Mouse (Mus musculus): ENCODE measurements around the gene Adipoq. TPM values are rescaled to one million over a fixed set of nuclear protein-coding genes. Genes with fewer than 3 reads are reported as not detected.
A peak's percentile ranks its signal among the peaks of the same experiment; 100 is the strongest.
"Not testable (repeated sequence)": the region's sequence is repeated elsewhere in the genome, so short reads cannot be mapped to it uniquely, and the experiment has no call there.

The Adipoq gene
- 0.24 and 0.42 TPM in 2 replicates for polyA plus RNA-seq (2015; fragmentation: Nextera tagmentation; extraction: Ambion mirVana)

DNA sequence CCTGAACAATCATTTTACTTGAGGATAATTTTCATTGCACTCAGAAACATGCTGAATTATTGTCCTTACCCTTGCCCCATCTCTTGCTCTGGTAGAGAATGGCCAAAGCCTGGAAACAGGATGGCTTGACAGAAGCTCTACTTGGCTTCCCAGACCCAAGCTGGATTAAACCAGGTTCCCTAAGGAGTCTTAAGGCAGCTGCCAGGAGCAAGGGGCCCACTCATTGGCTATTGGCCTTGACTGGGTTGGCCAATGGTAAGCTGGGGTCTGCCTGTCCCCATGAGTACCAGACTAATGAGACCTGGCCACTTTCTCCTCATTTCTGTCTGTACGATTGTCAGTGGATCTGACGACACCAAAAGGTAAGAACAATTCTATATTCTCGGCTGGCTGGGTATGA lies at the start of gene Adipoq:
TSS of gene Adipoq (plus strand) at position 257 of the 400 bp plus-strand sequence.
- H3K4me2 ChIP-seq: no peak within 1 kb of the TSS
- no peak within 1 kb of the TSS for H3K9ac ChIP-seq (replicated peaks)
- ATAC-seq (ENCODE audit: low FRiP score): no peak
- H3K4me1 ChIP-seq: no peaks in the 10 kb centered on the region
- H3K27me3 ChIP-seq (replicated peaks): no peaks in the 10 kb centered on the region
- no peaks in the 10 kb centered on the region for H3K9me3 ChIP-seq (replicated peaks)
- H3K27ac ChIP-seq (replicated peaks): no peak within 1 kb of the TSS
- H3K36me3 ChIP-seq: no peaks in the 10 kb centered on the region
- no peak within 1 kb of the TSS for H3K4me3 ChIP-seq (replicated peaks)
- 93% methylated on average over 3 of the region's 3 CpGs for WGBS

GRCm38 (mm10) chr16:23096886-23097285 lies 49.5 kb upstream of the Adipoq start:
- not testable (repeated sequence) for H3K4me2 ChIP-seq; H3K4me3 ChIP-seq (replicated peaks); H3K9ac ChIP-seq (replicated peaks); H3K27ac ChIP-seq (replicated peaks); H3K36me3 ChIP-seq; ATAC-seq (ENCODE audit: low FRiP score); H3K9me3 ChIP-seq (replicated peaks)
- peaks cover 11% of the 10 kb centered on the region for H3K4me1 ChIP-seq
- 54% methylated on average over 1 of the region's 1 CpGs for WGBS
- H3K27me3 ChIP-seq (replicated peaks): peaks cover 10% of the 10 kb centered on the region; the same call in 1 of the 2 replicates

GRCm38 (mm10) chr16:23097290-23098104 lies 48.8 kb upstream of the Adipoq start:
- H3K9ac ChIP-seq (replicated peaks); H3K9me3 ChIP-seq (replicated peaks); H3K4me2 ChIP-seq; H3K4me3 ChIP-seq (replicated peaks); H3K27ac ChIP-seq (replicated peaks); ATAC-seq (ENCODE audit: low FRiP score); H3K36me3 ChIP-seq: not testable (repeated sequence)
- WGBS: 80% methylated on average over 8 of the region's 8 CpGs
- Histone ChIP-seq H3K27me3 (replicated peaks) (peaks cover 10% of the 10 kb centered on the region; the same call in 1 of the 2 replicates), H3K4me1 (peaks cover 12% of the 10 kb centered on the region)

DNA sequence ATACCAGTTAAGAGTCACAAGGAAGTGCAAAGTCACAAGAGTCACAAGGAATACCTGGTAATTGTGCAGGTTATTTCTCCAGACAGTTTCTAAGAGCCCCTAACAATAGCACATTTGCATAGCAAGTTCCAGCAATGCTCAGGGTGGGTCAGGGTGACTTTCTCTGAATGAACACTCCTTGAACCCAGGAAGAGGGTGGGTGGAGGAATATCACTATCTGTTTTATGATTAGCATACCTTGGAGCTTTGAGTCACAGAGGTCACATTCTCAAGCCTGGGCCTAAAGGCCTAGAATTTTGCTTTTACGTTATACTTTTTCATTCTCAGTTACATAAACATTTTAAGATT lies 48.3 kb upstream of the Adipoq start:
- not testable (repeated sequence) for ATAC-seq (ENCODE audit: low FRiP score); H3K4me2 ChIP-seq; H3K9me3 ChIP-seq (replicated peaks)

DNA sequence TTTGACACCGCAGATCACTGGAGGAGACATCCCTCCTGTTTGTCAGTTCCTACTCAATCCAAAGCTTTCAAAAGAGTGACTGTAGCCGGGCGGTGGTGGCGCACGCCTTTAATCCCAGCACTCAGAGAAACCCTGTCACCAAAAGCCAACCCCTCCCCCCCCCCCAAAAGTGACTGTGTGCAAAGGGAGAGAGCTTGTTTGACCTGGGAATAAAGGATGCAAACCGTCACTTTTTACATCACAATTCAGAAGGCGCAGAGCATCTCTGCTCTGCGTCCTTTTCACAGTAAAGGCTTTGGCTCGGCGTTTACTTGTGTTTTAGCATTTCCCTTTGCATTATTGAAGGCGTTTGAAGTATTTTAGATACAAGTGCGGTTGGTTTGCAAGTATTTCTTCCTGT lies 46.7 kb upstream of the Adipoq start:
- H3K4me2 ChIP-seq: peak overlapping the region; percentile 53
- no peaks in the 10 kb centered on the region for H3K36me3 ChIP-seq
- ATAC-seq (ENCODE audit: low FRiP score): no peak
- peaks cover 17% of the 10 kb centered on the region for H3K4me1 ChIP-seq
- H3K27me3 ChIP-seq (replicated peaks): peaks cover 10% of the 10 kb centered on the region; the same call in 1 of the 2 replicates
- peak overlapping the region; percentile 18 for H3K4me3 ChIP-seq (replicated peaks)
- no peaks in the 10 kb centered on the region for H3K9me3 ChIP-seq (replicated peaks)
- WGBS: 8% methylated on average over 12 of the region's 12 CpGs
- 0 out of 2 replicates have a peak overlapping the region, but pooled peaks have one; percentile 5 for H3K9ac ChIP-seq (replicated peaks)
- H3K27ac ChIP-seq (replicated peaks): no peak overlapping the region

More for the DNA sequence above, 48.3 kb upstream of the Adipoq start:
- not testable (repeated sequence) for H3K9ac ChIP-seq (replicated peaks); H3K4me3 ChIP-seq (replicated peaks); H3K27ac ChIP-seq (replicated peaks); H3K36me3 ChIP-seq
- peaks cover 17% of the 10 kb centered on the region for H3K4me1 ChIP-seq
- H3K27me3 ChIP-seq (replicated peaks): peaks cover 10% of the 10 kb centered on the region; the same call in 1 of the 2 replicates
- 97% methylated on average over 1 of the region's 1 CpGs for WGBS

- Histone ChIP-seq H3K4me2 (peak overlapping the region; percentile 53), H3K4me3 (replicated peaks) (peak overlapping the region; percentile 18), H3K4me1 (peaks cover 17% of the 10 kb centered on the region), H3K9ac (replicated peaks) (0 out of 2 replicates have a peak overlapping the region, but pooled peaks have one; percentile 5), H3K9me3 (replicated peaks) (no peaks in the 10 kb centered on the region), H3K36me3 (no peaks in the 10 kb centered on the region), H3K27me3 (replicated peaks) (peaks cover 10% of the 10 kb centered on the region; the same call in 1 of the 2 replicates), H3K27ac (replicated peaks) (no peak overlapping the region)
- ATAC-seq (ENCODE audit: low FRiP score): no peak; the same call in 1 of the 2 replicates
- WGBS: 2% methylated on average over 9 of the region's 9 CpGs
These were observed 46.2 kb upstream of the Adipoq start for GRCm38 (mm10) chr16:23100099-23100575.

DNA sequence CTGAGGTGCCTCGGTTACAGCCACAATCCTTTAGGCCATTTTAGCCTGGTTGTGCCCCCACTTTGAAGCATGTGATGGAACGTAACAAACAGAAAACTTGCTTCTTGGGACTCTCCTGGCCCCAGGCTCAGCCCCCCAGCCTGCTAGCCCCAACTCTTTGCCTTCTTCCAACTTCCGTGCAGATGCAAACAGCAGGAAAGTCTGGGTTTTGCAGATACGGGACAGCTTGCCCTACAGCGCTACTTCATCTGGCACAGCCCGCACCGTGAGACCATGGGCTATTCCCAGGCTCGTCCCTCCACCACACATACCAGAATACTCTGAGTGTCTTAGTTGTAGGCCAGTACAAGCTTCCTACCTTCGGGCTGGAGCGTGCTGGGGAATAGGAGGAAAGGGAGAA lies 45.7 kb upstream of the Adipoq start:
- H3K36me3 ChIP-seq: no peaks in the 10 kb centered on the region
- peak overlapping the region; percentile 18; the same call in 1 of the 2 replicates for H3K4me3 ChIP-seq (replicated peaks)
- peaks cover 10% of the 10 kb centered on the region; the same call in 1 of the 2 replicates for H3K27me3 ChIP-seq (replicated peaks)
- 17% methylated on average over 10 of the region's 10 CpGs for WGBS
- H3K9ac ChIP-seq (replicated peaks): no peak overlapping the region
- H3K9me3 ChIP-seq (replicated peaks): no peaks in the 10 kb centered on the region
- no peak overlapping the region for H3K27ac ChIP-seq (replicated peaks)
- no peak for ATAC-seq (ENCODE audit: low FRiP score)
- peaks cover 17% of the 10 kb centered on the region for H3K4me1 ChIP-seq
- H3K4me2 ChIP-seq: peak overlapping the region; percentile 53

GRCm38 (mm10) chr16:23102340-23103037 lies 43.8 kb upstream of the Adipoq start:
- H3K36me3 ChIP-seq: no peaks in the 10 kb centered on the region
- H3K4me1 ChIP-seq: peaks cover 19% of the 10 kb centered on the region
- H3K4me3 ChIP-seq (replicated peaks): peak overlapping the region; percentile 18
- peak overlapping the region; percentile 49 for H3K4me2 ChIP-seq
- H3K9me3 ChIP-seq (replicated peaks): no peaks in the 10 kb centered on the region
- no peak overlapping the region for H3K27ac ChIP-seq (replicated peaks)
- peak overlapping the region; percentile 10; the same call in 1 of the 2 replicates for H3K9ac ChIP-seq (replicated peaks)
- 13% methylated on average over 15 of the region's 15 CpGs for WGBS
- ATAC-seq (ENCODE audit: low FRiP score): no peak
- H3K27me3 ChIP-seq (replicated peaks): peaks cover 10% of the 10 kb centered on the region; the same call in 1 of the 2 replicates

- H3K9ac ChIP-seq (replicated peaks): peak overlapping the region; percentile 10; the same call in 1 of the 2 replicates
- no peaks in the 10 kb centered on the region for H3K9me3 ChIP-seq (replicated peaks)
- H3K4me2 ChIP-seq: peak overlapping the region; percentile 49
- ATAC-seq (ENCODE audit: low FRiP score): no peak
- H3K4me1 ChIP-seq: peaks cover 19% of the 10 kb centered on the region
- H3K36me3 ChIP-seq: no peaks in the 10 kb centered on the region
- peaks cover 10% of the 10 kb centered on the region; the same call in 1 of the 2 replicates for H3K27me3 ChIP-seq (replicated peaks)
- 40% methylated on average over 17 of the region's 17 CpGs for WGBS
- no peak overlapping the region for H3K27ac ChIP-seq (replicated peaks)
- H3K4me3 ChIP-seq (replicated peaks): peak overlapping the region; percentile 18
These were observed 43.1 kb upstream of the Adipoq start for GRCm38 (mm10) chr16:23103038-23103745.

- no peak overlapping the region for H3K9ac ChIP-seq (replicated peaks)
- H3K36me3 ChIP-seq: no peaks in the 10 kb centered on the region
- no peak overlapping the region for H3K4me3 ChIP-seq (replicated peaks)
- ATAC-seq (ENCODE audit: low FRiP score): no peak
- WGBS: 88% methylated on average over 2 of the region's 2 CpGs
- no peak overlapping the region for H3K4me2 ChIP-seq
- no peak overlapping the region for H3K27ac ChIP-seq (replicated peaks)
- H3K27me3 ChIP-seq (replicated peaks): peaks cover 10% of the 10 kb centered on the region; the same call in 1 of the 2 replicates
- H3K4me1 ChIP-seq: peaks cover 20% of the 10 kb centered on the region
- no peaks in the 10 kb centered on the region for H3K9me3 ChIP-seq (replicated peaks)
These were observed 42.5 kb upstream of the Adipoq start for GRCm38 (mm10) chr16:23103841-23104240.

- WGBS: 84% methylated on average over 7 of the region's 7 CpGs
- Histone ChIP-seq H3K9me3 (replicated peaks) (no peaks in the 10 kb centered on the region), H3K9ac (replicated peaks) (no peak overlapping the region), H3K4me1 (peaks cover 26% of the 10 kb centered on the region), H3K27me3 (replicated peaks) (no peaks in the 10 kb centered on the region), H3K27ac (replicated peaks) (no peak overlapping the region), H3K4me2 (no peak overlapping the region), H3K36me3 (peaks cover 4% of the 10 kb centered on the region), H3K4me3 (replicated peaks) (no peak overlapping the region)
- no peak for ATAC-seq (ENCODE audit: low FRiP score)
These were observed 40.2 kb upstream of the Adipoq start for GRCm38 (mm10) chr16:23106121-23106520.

All from neural tube, embryonic 15.5 days (tissue).